Mouse (Mus musculus): Measurements from ENCODE around the gene Lsamp.

DNA sequence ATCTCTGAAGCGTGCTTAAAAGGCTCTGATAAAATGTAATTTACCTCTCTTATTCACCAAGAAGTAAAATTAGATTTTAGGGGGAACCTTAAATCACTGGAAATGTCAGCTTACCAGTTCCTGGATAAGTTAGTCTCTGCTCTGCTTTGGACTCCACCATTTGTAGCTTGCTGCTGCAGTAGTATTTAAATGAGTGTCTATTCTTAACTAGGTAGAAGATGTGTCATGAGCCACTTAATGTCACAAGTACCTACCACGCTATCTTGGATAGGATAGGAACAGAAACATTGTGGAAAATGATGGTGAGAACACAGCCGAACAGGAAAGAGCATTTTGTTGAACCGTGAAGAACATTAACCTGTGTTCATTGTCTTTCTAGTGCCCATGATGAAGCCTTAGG, 1929.2 kb downstream of the Lsamp start:
- no peak for TF ChIP-seq EP300 (IDR thresholded peaks at IDR 0.05; ENCODE audit: low read depth)
- no peak for TF ChIP-seq CTCF (IDR thresholded peaks at IDR 0.05; ENCODE audit: low read depth)
